Comparison of ENCODE assay signal across 8 mouse cellular contexts in the genomic region with DNA sequence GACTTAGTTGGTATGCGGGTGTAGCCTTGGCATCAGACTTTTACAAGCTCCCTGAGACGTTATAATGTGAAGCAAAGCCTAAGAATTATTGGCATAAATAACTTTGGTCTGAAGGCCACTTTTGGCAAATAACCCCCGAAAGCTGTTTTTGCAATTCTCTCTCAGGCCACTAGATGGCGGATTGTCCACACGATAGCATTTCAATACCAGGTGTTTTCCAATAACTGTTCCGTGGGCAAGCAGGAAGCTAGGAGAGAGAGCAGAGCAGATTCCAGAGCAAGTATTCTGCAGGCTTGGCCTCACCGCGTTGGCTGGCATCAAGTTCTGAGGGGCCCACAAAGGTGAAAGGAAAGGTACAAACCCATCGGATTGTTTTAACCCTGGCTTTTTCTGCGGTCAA. TPM values are rescaled to one million over a fixed set of nuclear protein-coding genes. Genes with fewer than 3 reads are reported as not detected.
DNase-seq lines count a peak whose midpoint lies in the region; ATAC-seq and TF ChIP-seq lines count a peak whose summit lies in the region.

No protein-coding gene starts in this region.

- peak; percentile 93 for TF ChIP-seq CTCF in intestine, postnatal 0 days (IDR thresholded peaks at IDR 0.05; ENCODE audit: low read depth)

- no peaks in the 10 kb centered on the region for H3K9me3 ChIP-seq in midbrain, embryonic 10.5 days (replicated peaks)
- no peaks in the 10 kb centered on the region for H3K9me3 ChIP-seq in midbrain, embryonic 15.5 days
- no peaks in the 10 kb centered on the region for H3K9me3 ChIP-seq in intestine, postnatal 0 days (ENCODE audit: control insufficient read depth)
- no peaks in the 10 kb centered on the region for H3K9me3 ChIP-seq in midbrain, embryonic 14.5 days (ENCODE audit: control insufficient read depth, low read length)

- no peak overlapping the region for H3K4me2 ChIP-seq in midbrain, embryonic 15.5 days
- H3K4me2 ChIP-seq in intestine, postnatal 0 days (replicated peaks; ENCODE audit: low read depth): no peak overlapping the region
- H3K4me2 ChIP-seq in midbrain, embryonic 14.5 days (ENCODE audit: low read length): no peak overlapping the region

- ATAC-seq in midbrain, embryonic 15.5 days (replicated peaks): no peak
- ATAC-seq in intestine, postnatal 0 days: peak; percentile 56; the same call in 1 of the 2 replicates
- ATAC-seq in midbrain, embryonic 14.5 days (ENCODE audit: low FRiP score, low TSS enrichment): no peak

- H3K36me3 ChIP-seq in midbrain, embryonic 10.5 days: no peaks in the 10 kb centered on the region
- H3K36me3 ChIP-seq in midbrain, embryonic 15.5 days (replicated peaks): no peaks in the 10 kb centered on the region
- no peaks in the 10 kb centered on the region for H3K36me3 ChIP-seq in intestine, postnatal 0 days (ENCODE audit: control insufficient read depth, insufficient read depth)
- no peaks in the 10 kb centered on the region for H3K36me3 ChIP-seq in midbrain, embryonic 14.5 days (ENCODE audit: control insufficient read depth, insufficient read depth, low read length)

- no peaks in the 10 kb centered on the region for H3K27me3 ChIP-seq in midbrain, embryonic 10.5 days (ENCODE audit: low read depth, poor library complexity, severe bottlenecking)
- H3K27me3 ChIP-seq in midbrain, embryonic 15.5 days (replicated peaks): no peaks in the 10 kb centered on the region
- no peaks in the 10 kb centered on the region for H3K27me3 ChIP-seq in intestine, postnatal 0 days (replicated peaks; ENCODE audit: control insufficient read depth, insufficient read depth, low read length)
- no peaks in the 10 kb centered on the region for H3K27me3 ChIP-seq in midbrain, embryonic 14.5 days (ENCODE audit: control insufficient read depth, insufficient read depth, low read length)

- WGBS in midbrain, embryonic 10.5 days: 17% methylated on average over 10 of the region's 10 CpGs
- WGBS in midbrain, embryonic 15.5 days: 13% methylated on average over 10 of the region's 10 CpGs
- 10% methylated on average over 10 of the region's 10 CpGs for WGBS in intestine, postnatal 0 days
- 13% methylated on average over 10 of the region's 10 CpGs for WGBS in midbrain, embryonic 14.5 days

- DNase-seq in midbrain, embryonic 10.5 days (ENCODE audit: low spot score): peak; percentile 67
- peak; percentile 61 to 72 for DNase-seq in cerebellum, postnatal 36 days
- peak; percentile 60 for DNase-seq in gastrocnemius, postnatal 10 days
- DNase-seq in left cerebral cortex, postnatal 25 days (ENCODE audit: low spot score in 2 of 2): peak; percentile 67 to 79
- peak; percentile 91 for DNase-seq in midbrain, embryonic 14.5 days
- peak; percentile 40 to 73 for DNase-seq in spleen, postnatal 4 days (ENCODE audit: low spot score in 2 of 2)

- H3K27ac ChIP-seq in midbrain, embryonic 10.5 days (replicated peaks): no peak overlapping the region
- H3K27ac ChIP-seq in midbrain, embryonic 15.5 days: no peak overlapping the region
- no peak overlapping the region for H3K27ac ChIP-seq in intestine, postnatal 0 days (ENCODE audit: low read depth, low read length)
- H3K27ac ChIP-seq in midbrain, embryonic 14.5 days (replicated peaks; ENCODE audit: low read depth, low read length): no peak overlapping the region

- H3K9ac ChIP-seq in midbrain, embryonic 15.5 days: no peak overlapping the region
- no peak overlapping the region for H3K9ac ChIP-seq in intestine, postnatal 0 days (ENCODE audit: low read depth, low read length)
- no peak overlapping the region for H3K9ac ChIP-seq in midbrain, embryonic 14.5 days (replicated peaks; ENCODE audit: low read length)

- H3K4me1 ChIP-seq in midbrain, embryonic 10.5 days: peaks cover 4% of the 10 kb centered on the region
- H3K4me1 ChIP-seq in midbrain, embryonic 15.5 days: peaks cover 3% of the 10 kb centered on the region; the same call in 1 of the 2 replicates
- no peaks in the 10 kb centered on the region for H3K4me1 ChIP-seq in intestine, postnatal 0 days (replicated peaks; ENCODE audit: control insufficient read depth, insufficient read depth, low read length)
- H3K4me1 ChIP-seq in midbrain, embryonic 14.5 days (ENCODE audit: control insufficient read depth, insufficient read depth, low read length): no peaks in the 10 kb centered on the region

- intact Hi-C loops in left cerebral cortex, postnatal 25 days (cut with DNase I): loop anchor here (2.0 to 5.0 kb wide), 3 partner anchors 162 to 568 kb away; no protein-coding TSS in a partner anchor

- H3K4me3 ChIP-seq in midbrain, embryonic 10.5 days: no peak overlapping the region
- no peak overlapping the region for H3K4me3 ChIP-seq in midbrain, embryonic 15.5 days
- H3K4me3 ChIP-seq in intestine, postnatal 0 days (ENCODE audit: low read depth, low read length): no peak overlapping the region
- no peak overlapping the region for H3K4me3 ChIP-seq in midbrain, embryonic 14.5 days (replicated peaks; ENCODE audit: low read depth, low read length)

RNA-seq across cellular contexts. Expression of a gene that starts 29.2 kb away (rescaled TPM):
- polyA plus RNA-seq in midbrain, embryonic 10.5 days (2016; fragmentation: Nextera tagmentation; extraction: Ambion mirVana): 0.83 and 1.5 TPM in 2 replicates
- polyA plus RNA-seq in midbrain, embryonic 15.5 days (2015; fragmentation: Nextera tagmentation; extraction: Ambion mirVana): 4.6 and 5.0 TPM in 2 replicates
- 10 to 100 TPM; 78.3 to 80.3 TPM for total RNA-seq in gastrocnemius, postnatal 10 days (2021)
- polyA plus RNA-seq in intestine, postnatal 0 days (2015; fragmentation: Nextera tagmentation; extraction: Ambion mirVana): 12.6 and 14.8 TPM in 2 replicates
- total RNA-seq in left cerebral cortex, postnatal 25 days (2021): 10 to 100 TPM; 16.8 to 17.6 TPM
- polyA plus RNA-seq in midbrain, embryonic 14.5 days (2014; fragmentation: Nextera tagmentation; extraction: Ambion mirVana): 2.0 and 2.4 TPM in 2 replicates
